Mouse (Mus musculus) gastrocnemius, postnatal 10 days (tissue): ENCODE measurements around the gene Mtch1. TPM values are rescaled to one million over a fixed set of nuclear protein-coding genes. Genes with fewer than 3 reads are reported as not detected.
"Not testable (repeated sequence)": the region's sequence is repeated elsewhere in the genome, so short reads cannot be mapped to it uniquely, and the experiment has no call there.

Experiments
- DNase-seq: peaks from one replicate; pipeline ENCODE4 v3.0.0; 2021; ENCODE audit warnings: mixed read lengths
- total RNA-seq, 2 experiments: library from RNA; stranded (reverse); gene quantifications; 2 replicates each; pipeline ENCODE4 v1.2.3; 2021

The Mtch1 gene
- total RNA-seq, 2 experiments from 2014 or later = 197 to 221 TPM

DNA sequence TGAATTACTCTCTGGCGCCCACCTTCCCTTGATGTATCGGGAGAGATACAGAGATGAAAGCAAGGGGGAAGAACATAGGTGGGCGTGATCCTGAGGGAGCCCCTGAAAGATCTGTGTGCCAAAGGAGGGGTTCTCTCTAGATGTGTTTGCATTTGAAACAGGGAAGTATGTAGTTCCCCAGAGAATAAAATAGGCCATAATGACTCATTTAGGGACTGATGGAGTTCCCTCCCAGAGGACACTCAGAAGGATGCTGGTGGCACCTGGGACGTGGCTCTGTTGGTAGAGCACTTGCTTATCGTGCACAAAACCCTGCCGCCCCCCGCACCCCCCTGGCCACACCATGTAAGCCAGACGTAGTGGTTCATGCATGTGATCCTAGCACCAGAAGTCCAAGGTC lies 15.4 kb upstream of the Mtch1 start:
- DNase-seq = no peak

DNA sequence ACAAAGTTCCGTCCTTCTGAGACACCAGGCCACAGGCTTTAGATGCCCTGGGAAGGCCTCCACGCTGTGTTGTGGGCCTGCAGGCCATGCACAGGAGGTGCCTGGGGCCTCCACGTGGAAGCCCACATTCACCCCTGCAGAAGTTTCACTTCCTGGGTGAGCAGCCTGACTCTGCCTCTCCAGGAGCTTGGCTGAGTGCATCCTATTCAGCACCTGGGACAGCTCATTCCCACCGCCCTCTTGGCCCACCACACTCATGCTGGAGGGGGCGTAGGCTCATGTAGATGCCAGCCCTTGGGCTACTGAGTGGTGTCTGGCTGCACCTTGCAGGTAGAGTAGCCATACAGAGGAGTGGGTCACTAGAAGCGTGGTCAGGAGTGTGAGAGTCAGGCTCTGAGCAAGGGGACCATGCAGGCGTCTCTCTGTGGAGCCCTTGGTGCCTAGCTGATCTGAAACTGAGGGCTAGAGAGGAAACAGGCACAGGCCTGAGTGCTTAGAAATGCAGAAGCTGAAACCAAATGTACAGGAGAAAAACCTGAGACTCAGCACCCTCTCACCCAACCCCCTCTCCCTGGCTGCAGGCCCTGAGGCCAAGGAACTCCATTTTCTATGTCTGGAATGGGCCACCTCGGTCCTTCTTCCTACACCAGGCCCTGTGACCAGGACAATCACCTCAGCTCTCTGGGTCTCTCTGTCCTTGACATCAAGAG lies 14.4 kb upstream of the Mtch1 start:
- no peak for DNase-seq

DNA sequence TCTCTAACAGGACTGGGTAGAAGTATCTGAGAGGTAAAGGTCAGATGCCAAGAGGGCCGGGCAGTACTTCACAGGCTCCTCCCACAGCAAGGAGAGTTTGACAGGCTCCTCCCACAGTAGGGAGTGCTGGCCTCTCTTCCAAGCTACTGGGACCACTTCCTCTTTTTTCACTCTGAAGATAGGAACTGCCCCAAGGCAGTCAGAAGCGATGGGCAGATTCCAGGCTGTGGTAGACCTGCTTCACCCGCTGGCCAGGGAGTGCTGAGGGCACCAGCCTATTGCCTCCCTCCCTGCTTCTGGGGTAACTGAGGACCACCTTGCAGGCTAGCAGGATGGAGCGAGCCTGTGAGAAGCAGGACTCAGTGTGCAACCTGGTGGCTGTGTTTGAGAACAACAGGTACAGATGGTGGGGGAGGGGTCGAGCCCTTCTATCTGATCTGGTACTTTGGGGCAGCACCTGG lies 13.1 kb upstream of the Mtch1 start, which contains the start of gene Fgd2:
Gene Fgd2, plus strand, starts transcription at position 154 of the 461 bp plus-strand sequence.
- no peak for DNase-seq

GRCm38 (mm10) chr17:29358928-29359327 lies 11.2 kb upstream of the Mtch1 start:
- no peak for DNase-seq

DNA sequence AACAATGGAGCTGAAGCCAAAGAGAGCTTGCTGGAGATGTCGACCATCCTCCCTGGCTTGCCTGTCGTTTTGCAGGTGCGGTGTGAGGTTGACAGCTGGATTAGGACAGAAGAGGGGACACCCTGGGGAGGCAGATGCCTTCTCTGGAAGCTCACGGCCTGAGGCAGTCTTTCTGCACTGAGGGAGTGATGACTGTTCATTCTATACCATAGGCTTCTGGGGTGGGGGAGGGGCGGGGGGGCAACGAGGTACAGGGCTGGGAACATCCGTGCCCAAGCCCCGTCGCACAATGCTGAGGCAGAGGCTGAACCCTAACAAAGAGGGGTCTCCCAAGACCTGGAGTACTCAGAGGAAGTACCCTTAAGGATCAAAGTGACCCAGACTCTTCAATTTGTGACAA lies 9.1 kb upstream of the Mtch1 start:
- DNase-seq = no peak

DNA sequence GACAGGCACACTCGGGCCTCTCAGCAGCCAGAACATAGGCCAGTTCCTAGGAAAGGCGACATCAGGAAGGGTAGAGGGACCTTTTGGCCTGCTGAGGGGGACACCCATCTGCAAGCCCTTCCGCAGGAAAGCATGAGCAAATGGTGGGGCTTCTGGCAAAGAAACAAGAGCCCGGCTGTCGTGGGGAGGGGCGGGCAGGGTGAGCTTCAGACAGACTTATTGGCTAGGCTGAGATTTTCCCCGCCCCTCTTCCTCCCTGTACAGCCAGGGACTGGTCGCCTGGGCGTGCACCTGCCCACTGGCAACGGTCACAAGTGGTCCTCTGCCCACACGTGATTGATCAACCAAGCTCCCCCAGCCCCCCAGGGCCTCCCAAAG lies 8.7 kb upstream of the Mtch1 start:
- peak; percentile 71 for DNase-seq

GRCm38 (mm10) chr17:29355841-29356478 lies 8.2 kb upstream of the Mtch1 start:
- DNase-seq = peak; percentile 79

- no peak for DNase-seq
These were observed 7.7 kb upstream of the Mtch1 start for GRCm38 (mm10) chr17:29355461-29355840.

DNA sequence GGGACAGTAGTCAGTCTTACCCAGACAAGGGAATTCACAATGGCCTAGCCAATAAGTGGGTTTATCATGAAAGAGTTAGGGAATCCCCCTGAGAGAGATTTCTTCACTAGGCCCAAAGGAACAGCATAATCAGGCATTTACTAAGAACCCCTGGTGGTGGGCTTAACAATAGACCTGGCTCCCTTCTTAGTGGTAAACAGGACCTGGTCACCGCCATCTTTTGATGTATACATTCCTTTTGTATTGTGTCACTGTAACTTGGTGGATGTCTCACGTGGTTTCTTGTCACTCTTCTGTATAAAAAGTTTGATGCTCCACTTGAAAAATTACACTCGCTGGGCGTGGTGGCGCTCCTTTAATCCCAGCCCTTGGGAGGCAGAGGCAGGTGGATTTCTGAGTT lies 3.3 kb upstream of the Mtch1 start:
- not testable (repeated sequence) for DNase-seq

DNA sequence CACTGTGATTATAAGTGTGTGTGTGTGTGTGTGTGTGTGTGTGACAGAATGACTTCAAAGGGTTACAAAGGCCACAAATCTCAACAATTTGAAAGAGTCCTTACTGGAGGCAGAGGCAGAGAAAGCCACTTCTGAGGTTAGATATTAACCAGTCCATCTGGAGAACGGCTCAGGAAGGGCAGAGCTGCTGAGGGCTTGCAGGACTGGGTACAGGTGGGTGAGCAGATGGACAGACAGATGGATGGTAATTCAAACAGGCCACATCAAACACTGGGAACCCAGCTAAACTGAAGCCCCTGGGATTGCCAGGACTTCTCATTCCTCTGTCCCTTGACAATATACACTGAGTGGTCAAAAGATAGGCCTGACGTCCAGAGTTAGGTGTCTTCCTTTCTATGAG lies 1.3 kb upstream of the Mtch1 start:
- DNase-seq = no peak

DNA sequence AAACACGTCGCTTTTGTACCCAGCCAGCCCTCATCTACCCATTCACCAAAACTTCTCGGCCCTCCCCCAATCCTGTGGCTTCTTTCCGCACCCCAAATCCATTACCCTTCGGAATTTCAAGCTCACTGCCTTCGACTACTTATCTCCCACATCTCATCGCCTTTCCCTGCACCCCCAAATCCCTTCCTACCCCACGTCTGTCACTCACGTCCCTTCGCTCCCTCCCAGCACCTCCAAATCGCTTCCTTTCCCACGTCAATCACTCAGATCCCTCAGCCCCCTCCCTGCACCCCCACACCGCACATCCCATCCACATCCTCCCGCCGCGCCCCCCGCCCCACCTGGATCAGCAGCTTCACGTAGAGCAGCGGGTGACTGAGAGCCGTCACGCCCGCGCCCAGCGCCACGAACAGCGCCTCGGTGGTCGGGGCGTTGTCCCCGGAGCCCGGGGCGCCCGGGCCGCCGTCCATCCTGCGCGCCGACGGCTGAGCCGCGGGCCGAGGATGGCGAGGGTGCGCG lies 549 bp downstream of the Mtch1 start:
- DNase-seq = peak; percentile 48

DNA sequence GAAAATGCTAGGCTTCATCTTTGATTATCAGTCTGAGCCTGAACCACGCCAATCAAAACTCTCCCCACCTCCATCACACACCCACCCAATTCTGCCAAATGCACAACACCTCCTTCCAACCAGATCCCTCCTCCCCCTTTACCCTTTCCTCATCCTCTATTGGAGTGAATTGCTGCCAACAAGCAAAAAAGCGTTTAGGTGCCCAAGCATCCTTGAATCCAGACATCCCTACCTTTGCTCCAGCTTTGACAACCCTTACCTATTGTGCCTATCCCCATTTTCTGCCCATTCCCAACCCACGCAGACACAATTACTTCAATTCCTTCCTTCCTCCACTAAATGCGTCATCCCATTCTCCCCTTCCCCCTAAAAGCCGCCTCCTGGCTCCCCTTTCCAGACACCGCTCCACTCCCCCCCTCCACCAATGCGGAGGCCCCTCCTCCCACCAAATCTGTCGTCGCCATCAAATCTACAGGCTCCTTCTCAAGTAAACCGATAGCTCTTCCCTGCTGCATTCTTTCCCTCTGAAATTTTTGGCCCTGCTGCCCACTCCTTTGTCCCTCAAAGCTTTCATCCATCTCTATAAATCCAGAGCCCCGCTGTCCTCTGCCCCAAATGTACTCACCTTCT lies 1.1 kb downstream of the Mtch1 start:
- DNase-seq = no peak

GRCm38 (mm10) chr17:29345272-29345671 lies 2.5 kb downstream of the Mtch1 start:
- DNase-seq = no peak

GRCm38 (mm10) chr17:29343241-29343640 lies 4.5 kb downstream of the Mtch1 start:
- DNase-seq = no peak

- DNase-seq = peak; percentile 67
These were observed 5.5 kb downstream of the Mtch1 start for GRCm38 (mm10) chr17:29342010-29342910.

- DNase-seq = no peak
These were observed 6.1 kb downstream of the Mtch1 start for GRCm38 (mm10) chr17:29341591-29342003.

GRCm38 (mm10) chr17:29340406-29341261 lies 7.1 kb downstream of the Mtch1 start:
- no peak for DNase-seq

DNA sequence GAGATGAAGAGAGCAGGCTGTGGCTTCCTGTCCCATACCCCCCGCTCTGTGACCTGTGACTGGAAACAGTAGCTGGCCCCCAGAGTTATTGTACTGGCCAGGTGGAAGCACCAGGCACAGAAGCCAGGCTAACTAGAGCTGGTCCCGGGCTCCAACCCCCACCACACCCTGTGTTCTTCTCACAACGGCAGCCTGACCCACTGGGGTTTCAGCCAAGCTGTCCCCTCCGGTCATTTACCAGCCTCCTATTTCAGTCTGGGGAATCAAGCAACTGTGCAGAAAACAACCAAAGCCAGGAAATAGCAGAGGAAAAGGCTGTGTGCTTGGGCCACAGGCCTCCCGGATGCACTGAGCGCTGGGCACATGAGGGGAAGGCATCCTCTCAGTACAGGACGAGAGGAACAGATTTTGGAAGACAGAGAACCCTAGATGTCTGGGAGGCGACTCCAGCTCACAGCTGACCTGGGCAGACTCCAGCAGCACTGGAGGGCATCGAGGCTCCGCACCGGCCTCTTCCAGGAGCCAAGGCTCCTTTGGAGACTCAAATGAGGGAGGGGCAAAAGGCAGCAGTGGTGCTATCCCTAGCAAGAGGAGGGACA lies 8.5 kb downstream of the Mtch1 start:
- DNase-seq = no peak

GRCm38 (mm10) chr17:29337979-29338823 lies 9.5 kb downstream of the Mtch1 start:
- no peak for DNase-seq
